Mouse (Mus musculus) testis, adult 2 months (tissue): ENCODE measurements around the gene Nostrin. TPM values are rescaled to one million over a fixed set of nuclear protein-coding genes. Genes with fewer than 3 reads are reported as not detected.
A peak's percentile ranks its signal among the peaks of the same experiment; 100 is the strongest.

Experiments
- H3K27ac ChIP-seq: fragments of 200-500 bp; 2 replicates; pipeline ENCODE4 v1.5.1; 2012; ENCODE audit warnings: low read depth, low read length; ENCODE audit not compliant: control insufficient read depth, insufficient read depth
- H3K27me3 ChIP-seq: fragments of 200-500 bp; 2 replicates; pipeline ENCODE4 v1.6.1; 2012; ENCODE audit warnings: mild to moderate bottlenecking, low read length, moderate library complexity; ENCODE audit not compliant: control insufficient read depth, insufficient read depth
- H3K36me3 ChIP-seq: fragments of 200-500 bp; 2 replicates; pipeline ENCODE4 v1.6.1; 2012; ENCODE audit warnings: mild to moderate bottlenecking, low read length; ENCODE audit not compliant: control insufficient read depth, insufficient read depth
- H3K4me1 ChIP-seq: fragments of 200-500 bp; 2 replicates; pipeline ENCODE4 v1.6.1; 2012; ENCODE audit warnings: low read length; ENCODE audit not compliant: control insufficient read depth, insufficient read depth
- H3K4me3 ChIP-seq: fragments of 200-500 bp; 2 replicates; pipeline ENCODE4 v1.5.1; 2012; ENCODE audit warnings: low read depth, mild to moderate bottlenecking, low read length, moderate library complexity, mixed read lengths; ENCODE audit not compliant: control insufficient read depth
- CTCF ChIP-seq: fragments of 200-500 bp; IDR thresholded peaks from 2 replicates; pipeline ENCODE4 v1.5.1; 2012; ENCODE audit warnings: low read depth, mild to moderate bottlenecking, inconsistent platforms, low read length, moderate library complexity; ENCODE audit not compliant: control insufficient read depth, insufficient read depth, insufficient replicate concordance
- POLR2A ChIP-seq: fragments of 200-500 bp; IDR thresholded peaks from 2 replicates; pipeline ENCODE4 v1.6.1; 2012; ENCODE audit warnings: low read depth, mild to moderate bottlenecking, inconsistent platforms, low read length, moderate library complexity; ENCODE audit not compliant: control insufficient read depth
- polyA plus RNA-seq: library from polyadenylated mRNA; depleted of rRNA; stranded (reverse); fragments of >200 nt; gene quantifications from 2 replicates; pipeline ENCODE4 v1.2.3, GENCODE M21; 2012

Nostrin gene
- polyA plus RNA-seq, 1 experiment, result 0.20 TPM

DNA sequence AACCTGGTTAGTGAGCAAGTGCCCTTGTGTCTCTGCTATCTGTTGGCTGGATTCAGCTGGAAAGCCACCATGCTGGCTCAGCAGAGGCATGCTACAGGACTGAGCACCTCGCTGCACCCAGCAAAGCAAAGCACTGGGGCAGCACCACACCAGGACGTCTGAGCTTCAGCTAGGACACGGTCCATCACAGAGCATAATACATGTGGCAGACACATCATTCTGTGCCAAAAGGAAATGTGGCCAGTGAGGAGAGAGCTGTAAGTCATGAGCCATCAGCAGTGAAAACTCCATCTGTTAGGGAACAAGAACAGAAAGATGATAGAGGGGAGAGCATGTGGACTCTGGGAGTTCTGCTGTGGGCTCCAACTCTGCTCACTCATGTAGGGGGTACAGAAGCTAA is 19.7 kb upstream of the Nostrin start:
- Histone ChIP-seq H3K4me3 (peak overlapping the region; percentile 60), H3K36me3 (no peaks in the 10 kb centered on the region), H3K4me1 (no peaks in the 10 kb centered on the region), H3K27me3 (no peaks in the 10 kb centered on the region), H3K27ac (no peak overlapping the region)
- TF ChIP-seq CTCF (no peak), POLR2A (no peak)

DNA sequence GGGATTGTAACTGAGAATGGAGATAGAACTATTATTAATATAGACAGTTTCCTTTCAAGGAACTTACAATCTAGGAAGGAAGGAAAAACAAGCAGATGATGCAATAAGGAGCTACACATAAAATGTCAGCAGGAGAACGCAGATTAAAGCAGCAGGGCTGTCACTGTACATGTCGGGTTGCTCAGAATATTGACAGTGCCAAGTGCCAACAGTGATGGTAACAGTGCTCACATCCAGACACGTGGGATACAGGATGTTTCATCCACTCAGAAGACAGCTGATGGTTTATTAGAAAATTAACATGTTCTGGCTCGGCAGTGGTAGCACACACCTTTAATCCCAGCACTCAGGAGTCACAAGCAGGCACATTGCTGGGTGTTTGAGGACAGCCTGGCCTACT is 18.8 kb upstream of the Nostrin start:
- no peak for TF ChIP-seq POLR2A
- TF ChIP-seq CTCF, result no peak
- no peak overlapping the region for H3K27ac ChIP-seq
- no peak overlapping the region for H3K4me3 ChIP-seq
- H3K36me3 ChIP-seq, result no peaks in the 10 kb centered on the region
- no peaks in the 10 kb centered on the region for H3K27me3 ChIP-seq
- H3K4me1 ChIP-seq, result no peaks in the 10 kb centered on the region

DNA sequence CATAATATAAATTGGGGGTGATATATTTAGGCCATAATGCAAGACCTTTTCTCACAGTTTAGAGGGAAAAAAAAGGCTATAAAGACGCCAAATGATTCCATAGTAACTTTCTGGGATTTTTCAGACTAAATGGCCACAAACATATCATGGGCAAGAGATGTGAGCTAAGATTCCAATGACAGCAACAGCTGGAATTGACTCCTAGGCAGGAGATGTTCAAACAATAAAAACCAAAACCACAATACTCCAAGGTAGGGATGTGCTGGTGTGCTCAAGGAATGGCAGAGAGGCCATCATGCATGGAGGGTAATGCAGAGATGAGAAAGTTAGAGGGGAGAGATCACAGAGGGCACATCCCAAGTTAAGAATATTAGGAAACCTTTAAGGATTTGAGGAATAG is 16.6 kb upstream of the Nostrin start:
- H3K36me3 ChIP-seq, result no peaks in the 10 kb centered on the region
- no peaks in the 10 kb centered on the region for H3K27me3 ChIP-seq
- no peak overlapping the region for H3K4me3 ChIP-seq
- H3K4me1 ChIP-seq, result no peaks in the 10 kb centered on the region
- TF ChIP-seq POLR2A (no peak), CTCF (no peak)
- no peak overlapping the region for H3K27ac ChIP-seq

DNA sequence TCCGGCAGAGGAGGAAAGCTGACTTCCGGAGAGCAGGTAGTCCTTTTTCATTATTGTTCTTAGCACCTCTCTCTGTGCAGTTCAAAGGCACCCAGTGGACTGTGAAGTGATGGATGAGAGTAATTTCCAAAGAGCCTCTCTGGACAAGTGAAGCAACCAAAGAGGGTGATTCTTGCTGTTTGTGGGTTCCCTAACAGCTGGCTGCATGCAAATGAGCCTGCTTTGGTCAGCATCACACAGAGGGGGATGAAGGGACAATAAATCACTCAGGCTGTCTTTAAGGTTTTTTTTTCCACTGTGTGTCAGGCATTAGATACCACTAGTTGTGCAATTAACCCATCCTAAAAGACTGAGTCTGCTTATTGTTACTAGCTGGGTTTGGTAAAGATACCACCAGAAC is 15.9 kb upstream of the Nostrin start:
- TF ChIP-seq CTCF, result no peak
- no peak for TF ChIP-seq POLR2A
- H3K4me1 ChIP-seq, result no peaks in the 10 kb centered on the region
- H3K27me3 ChIP-seq, result no peaks in the 10 kb centered on the region
- H3K36me3 ChIP-seq, result no peaks in the 10 kb centered on the region
- H3K4me3 ChIP-seq, result no peak overlapping the region
- no peak overlapping the region for H3K27ac ChIP-seq

DNA sequence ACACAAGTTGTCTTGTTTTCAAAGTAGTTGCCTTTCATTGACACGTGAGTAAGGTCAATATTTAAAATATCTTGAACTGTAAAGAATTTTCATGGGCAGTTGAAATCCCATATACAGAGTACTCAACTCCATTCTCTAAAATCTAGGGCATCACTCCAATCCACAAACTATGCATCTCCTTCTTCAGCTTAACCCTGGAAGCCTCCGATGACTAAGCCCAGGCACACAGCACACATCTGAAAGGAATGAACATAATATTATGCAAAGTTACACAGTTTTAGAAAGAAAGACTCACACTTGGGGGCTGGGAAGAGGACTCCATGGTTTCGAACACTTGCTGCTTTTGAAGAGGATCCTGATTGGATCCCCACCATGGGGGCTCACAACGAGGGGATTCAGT is 13.9 kb upstream of the Nostrin start:
- Histone ChIP-seq H3K27me3 (no peaks in the 10 kb centered on the region), H3K36me3 (no peaks in the 10 kb centered on the region), H3K27ac (no peak overlapping the region), H3K4me3 (no peak overlapping the region), H3K4me1 (no peaks in the 10 kb centered on the region)
- TF ChIP-seq POLR2A (no peak), CTCF (no peak)

DNA sequence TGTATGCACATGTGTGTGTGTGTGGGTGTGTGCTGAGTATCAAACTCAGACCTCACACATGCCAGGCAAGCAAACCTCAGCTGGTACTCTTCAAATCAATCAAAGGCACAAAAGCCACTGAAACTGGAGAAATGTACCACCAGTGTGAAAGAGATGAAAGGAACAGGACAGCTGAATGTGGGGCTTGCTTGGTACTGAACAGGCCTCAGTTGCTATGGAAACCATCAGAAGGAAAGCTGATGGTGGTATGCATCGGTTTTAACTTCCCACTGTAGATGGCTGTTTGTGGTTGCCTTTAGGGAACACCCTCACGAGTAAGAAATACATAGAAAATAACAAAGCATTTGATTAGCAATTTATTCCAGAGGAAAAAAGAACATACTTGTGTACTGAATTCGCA is 10.2 kb upstream of the Nostrin start:
- H3K27ac ChIP-seq, result no peak overlapping the region
- H3K4me3 ChIP-seq, result no peak overlapping the region
- no peaks in the 10 kb centered on the region for H3K27me3 ChIP-seq
- H3K36me3 ChIP-seq, result no peaks in the 10 kb centered on the region
- peaks cover 4% of the 10 kb centered on the region for H3K4me1 ChIP-seq
- no peak for TF ChIP-seq POLR2A

DNA sequence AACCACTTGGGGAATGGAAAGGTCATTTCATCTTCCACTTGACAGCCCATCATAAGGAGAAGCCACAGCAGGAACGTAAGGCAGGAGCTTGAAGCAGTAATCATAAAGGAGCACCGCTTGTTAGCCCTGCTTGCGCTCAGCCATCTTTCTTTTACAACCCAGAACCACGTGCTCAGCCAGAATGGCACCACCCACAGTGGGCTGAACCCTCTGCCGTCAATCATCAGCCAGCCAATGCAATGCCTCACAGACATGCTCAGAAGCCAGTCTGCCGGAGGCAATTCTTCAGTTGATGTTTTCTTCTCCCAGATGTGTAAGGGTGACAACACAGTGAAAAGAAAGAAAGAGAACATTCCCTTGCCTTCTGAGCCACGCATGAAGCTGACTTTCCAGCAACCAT is 7.3 kb upstream of the Nostrin start:
- no peak overlapping the region for H3K27ac ChIP-seq

DNA sequence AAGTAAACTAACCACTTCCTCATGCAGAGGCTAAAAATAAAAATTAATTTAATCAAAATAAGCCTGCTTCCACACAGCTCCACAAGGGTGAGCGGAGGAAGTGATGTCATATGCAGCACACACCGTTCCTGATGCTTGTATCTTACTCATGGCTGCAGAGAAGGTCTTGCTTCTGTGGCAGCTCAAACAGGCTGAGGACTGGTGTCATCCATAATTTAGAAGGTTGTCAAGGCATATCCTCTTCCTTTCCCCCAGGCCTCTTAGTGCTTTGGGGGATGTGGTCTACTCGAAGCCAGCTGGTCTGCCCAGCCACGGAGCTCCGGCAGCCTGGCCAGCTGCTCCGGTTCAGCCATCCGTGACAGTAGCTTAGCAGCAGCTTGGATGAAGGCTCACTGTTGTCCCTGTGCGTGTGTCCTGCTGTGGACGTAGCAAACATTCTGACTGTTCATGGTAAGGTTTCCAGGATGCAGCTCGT is 6.6 kb upstream of the Nostrin start:
- no peaks in the 10 kb centered on the region for H3K27me3 ChIP-seq
- peaks cover 4% of the 10 kb centered on the region for H3K4me1 ChIP-seq
- H3K4me3 ChIP-seq, result peak overlapping the region; percentile 4; the same call in 1 of the 2 replicates
- no peaks in the 10 kb centered on the region for H3K36me3 ChIP-seq
- H3K27ac ChIP-seq, result peak overlapping the region; percentile 17; the same call in 1 of the 2 replicates
- no peak for TF ChIP-seq CTCF
- TF ChIP-seq POLR2A, result no peak

More for the DNA sequence above, 7.3 kb upstream of the Nostrin start:
- TF ChIP-seq CTCF, result no peak
- no peak for TF ChIP-seq POLR2A
- H3K4me1 ChIP-seq, result peaks cover 4% of the 10 kb centered on the region
- H3K4me3 ChIP-seq, result peak overlapping the region; percentile 59
- H3K36me3 ChIP-seq, result no peaks in the 10 kb centered on the region
- H3K27me3 ChIP-seq, result no peaks in the 10 kb centered on the region
